Mouse (Mus musculus): ENCODE data around the gene Fam216a.
A peak's percentile ranks its signal among the peaks of the same experiment; 100 is the strongest.
"Not testable (repeated sequence)": the region's sequence is repeated elsewhere in the genome, so short reads cannot be mapped to it uniquely, and the experiment has no call there.

Fam216a gene

DNA sequence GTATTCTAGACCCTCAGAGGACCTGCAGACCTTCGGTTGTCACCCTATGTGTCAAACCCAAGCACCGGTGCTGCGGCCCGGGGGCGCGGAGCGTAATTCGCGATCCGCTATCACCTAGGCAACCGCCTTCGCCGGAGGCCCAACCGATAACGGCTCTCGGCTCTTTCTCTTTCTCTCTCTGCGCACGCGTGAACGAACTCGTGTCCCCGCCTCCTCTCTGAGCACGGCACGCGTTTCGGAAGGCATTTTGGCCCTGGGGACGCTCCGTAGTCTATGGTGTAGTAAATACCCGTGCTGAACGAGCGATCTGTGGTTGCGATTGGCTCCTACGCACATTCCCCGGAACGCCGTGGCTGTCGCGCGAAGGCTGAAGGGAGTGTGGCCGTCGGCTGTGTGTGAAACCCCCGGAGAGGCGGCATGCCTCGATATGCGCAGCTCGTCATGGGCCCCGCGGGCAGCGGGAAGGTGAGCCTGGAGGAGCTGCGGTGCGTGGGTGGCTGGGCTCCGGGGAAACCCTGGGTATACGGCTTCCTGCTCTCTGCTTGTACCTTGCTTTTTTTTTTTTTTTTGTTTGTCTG is at the start of gene Fam216a:
Gene Fam216a (minus strand): TSS at position 173 of the 578 bp plus-strand sequence.
- DNase-seq = peak; percentile 97 to 99

DNA sequence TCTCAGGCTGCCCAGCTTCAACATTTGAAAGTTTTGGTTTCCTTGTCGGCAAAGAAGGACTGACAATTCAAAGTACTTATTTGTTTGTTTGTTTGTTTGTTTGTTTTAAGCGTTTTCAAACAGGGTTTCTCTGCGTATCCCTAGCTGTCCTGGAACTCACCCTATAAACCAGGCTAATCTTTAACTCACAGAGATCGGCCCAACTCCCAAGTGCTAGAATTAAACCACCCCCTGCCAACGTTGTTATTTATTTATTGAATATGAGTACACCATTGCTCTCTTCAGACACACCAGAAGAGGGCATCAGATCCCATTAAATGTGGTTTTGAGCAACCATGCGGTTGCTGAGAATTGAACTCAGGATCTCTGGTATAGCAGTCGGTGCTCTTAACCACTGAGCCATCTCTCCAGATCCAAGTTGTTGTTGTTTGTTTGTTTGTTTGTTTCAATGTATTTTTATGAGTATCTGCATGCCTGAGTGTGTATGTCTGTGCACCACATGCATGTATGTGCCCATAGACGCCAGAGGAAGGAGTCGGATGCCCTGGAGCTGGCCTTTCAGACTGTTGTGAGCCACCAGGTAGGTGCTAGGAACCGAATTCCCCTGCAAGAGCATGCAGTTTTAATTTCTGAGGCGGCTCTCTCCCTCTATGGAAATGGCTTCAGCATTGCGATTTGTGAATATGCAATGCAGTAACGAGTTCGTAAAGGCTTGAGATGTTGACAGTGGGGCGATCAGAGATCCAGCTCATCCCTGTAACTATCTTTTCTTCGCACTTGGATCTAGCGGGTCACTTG is 49.3 kb upstream of the Fam216a start, which contains the start of gene Anapc7:
Gene Anapc7 (plus strand): TSS at position 423 of the 798 bp plus-strand sequence.
- DNase-seq = no peak

DNA sequence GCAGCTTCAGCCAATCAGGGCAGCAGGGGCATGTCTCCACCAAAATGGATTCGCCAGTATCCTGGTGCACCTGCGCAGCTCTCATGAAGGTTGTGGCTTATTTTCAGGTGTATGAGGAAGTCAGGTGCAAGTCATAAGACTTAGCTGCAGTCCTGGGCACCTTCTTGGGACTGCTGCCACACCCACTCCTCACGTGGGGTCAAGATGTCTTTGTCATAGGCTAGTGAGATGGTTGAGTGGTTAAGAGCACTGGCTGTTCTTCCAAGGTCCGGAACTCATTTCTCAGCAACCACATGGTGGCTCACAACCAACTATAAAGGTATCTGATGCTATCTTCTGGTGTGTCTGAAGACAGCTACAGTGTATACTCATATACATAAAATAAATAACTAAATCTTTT is 48.5 kb upstream of the Fam216a start:
- DNase-seq = not testable (repeated sequence)

DNA sequence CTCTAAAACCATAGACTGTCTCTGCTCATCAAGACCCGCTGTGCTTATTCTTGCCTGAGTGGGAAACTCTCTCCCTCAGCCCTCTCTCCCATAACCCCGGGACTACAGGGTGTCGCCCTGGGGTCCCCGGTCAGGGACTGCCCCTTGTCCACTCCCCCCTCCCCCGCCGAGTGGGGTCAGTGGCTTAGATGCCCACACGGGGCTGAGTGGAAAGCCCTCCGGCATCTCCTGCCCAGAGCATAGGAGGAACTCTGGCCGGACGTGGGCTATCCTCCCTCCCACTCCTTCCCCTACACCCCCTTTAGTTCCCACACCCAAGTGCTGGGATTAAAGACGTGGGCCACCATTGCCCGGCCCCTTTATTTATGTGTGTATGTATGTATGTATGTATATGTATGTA is 43.3 kb upstream of the Fam216a start:
- no peak for DNase-seq

DNA sequence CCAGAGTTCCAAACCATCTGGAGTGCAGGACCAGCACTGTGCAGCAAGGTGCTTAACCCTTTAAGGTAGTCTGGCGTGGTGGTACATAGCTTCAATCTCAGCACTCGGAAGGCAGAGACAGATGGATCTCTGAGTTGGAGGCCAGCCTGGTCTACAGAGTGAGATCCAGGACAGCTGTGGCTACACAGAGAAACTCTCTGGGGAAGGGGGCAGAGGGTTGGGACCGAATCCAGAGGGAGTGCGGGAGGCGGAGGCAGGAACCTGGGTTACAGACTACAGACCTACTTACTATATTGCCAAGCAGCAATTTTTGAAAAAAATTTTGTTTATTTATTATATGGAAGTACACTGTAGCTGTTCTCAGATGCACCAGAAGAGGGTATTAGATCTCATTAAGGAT is 42.2 kb upstream of the Fam216a start:
- no peak for DNase-seq

DNA sequence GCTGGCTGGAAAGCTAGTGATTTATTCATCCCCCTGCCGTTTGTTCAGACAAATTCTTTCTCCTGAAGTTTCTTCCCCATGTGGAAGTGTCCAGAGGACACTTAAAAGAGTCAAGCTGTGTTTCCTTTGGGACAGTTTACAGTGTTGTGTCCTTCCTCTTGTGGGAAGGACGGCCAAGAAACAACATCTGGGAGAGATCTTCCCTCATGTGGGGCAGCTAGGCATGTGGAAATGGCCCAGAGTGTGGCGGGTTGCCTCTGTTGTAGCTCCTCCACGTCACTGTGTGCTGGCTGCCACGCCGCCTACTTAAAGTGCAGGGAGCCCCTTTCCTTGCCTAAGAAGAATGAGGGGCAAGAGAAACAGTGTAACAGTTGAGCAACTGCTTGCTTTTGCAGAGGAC is 40.7 kb upstream of the Fam216a start:
- no peak for DNase-seq

DNA sequence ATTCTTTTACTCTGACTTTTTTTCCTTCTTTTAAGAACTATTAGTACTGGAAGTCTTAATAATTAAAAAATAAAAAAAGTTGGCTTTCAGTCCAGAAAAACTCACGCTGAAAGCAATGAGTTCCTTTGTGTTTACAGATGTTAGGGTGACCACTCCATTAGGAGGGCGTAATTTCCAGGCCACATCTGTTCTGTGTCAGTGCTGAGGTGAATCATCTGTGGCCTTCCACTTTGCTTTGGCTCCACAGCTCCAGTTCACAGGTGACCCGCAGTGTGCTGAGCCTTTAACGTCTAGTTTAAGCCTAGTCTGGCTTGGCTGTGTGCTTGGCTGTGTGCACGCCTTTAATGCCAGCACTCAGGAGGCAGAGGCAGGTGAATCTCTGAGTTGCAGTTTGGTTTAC is 39.7 kb upstream of the Fam216a start:
- DNase-seq = no peak

DNA sequence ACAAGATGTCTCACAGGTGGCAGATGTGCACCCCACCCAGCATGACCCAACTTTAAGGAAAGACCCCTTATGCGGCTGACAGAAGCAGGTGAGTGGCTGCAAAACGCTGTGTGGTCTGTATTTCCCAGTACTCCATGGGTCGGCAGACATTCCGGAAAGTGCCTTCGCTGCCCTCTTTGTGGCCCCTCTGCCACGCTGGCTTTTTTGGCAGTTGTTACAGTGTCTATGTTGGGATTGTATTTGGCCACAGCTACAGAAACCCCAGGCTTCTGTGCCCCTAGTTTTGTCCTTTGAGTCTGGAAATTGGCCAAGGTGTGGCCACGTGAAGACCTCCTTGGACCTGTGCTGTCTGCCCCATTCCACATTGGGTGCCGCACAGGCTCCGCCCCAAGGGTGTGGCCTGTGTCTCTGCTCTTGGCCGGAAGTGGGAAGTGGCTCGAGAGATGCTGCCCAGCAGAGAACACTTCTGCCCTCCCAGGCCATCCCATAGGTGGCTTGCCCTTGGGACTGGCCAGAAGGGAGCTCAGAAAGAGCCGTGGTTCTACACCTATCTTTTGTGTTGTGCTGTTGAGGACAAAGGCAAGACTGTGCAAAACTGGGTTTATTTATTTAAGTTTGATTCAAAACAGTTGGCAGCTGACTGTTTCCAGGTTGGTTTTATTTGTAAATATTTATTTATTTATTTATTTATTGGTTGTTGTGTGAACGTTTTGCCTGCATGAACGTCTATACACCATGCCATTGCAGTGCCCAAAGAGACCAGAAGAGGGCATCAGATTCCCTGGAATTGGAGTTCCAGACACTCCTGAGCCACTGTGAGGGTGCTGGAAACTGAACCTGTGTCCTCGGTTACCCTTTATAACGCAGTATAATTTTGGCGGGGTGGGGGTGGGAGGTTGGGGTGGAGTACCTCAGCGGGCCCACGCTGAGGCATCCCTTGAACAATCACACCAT is 37.8 kb upstream of the Fam216a start:
- DNase-seq = no peak

DNA sequence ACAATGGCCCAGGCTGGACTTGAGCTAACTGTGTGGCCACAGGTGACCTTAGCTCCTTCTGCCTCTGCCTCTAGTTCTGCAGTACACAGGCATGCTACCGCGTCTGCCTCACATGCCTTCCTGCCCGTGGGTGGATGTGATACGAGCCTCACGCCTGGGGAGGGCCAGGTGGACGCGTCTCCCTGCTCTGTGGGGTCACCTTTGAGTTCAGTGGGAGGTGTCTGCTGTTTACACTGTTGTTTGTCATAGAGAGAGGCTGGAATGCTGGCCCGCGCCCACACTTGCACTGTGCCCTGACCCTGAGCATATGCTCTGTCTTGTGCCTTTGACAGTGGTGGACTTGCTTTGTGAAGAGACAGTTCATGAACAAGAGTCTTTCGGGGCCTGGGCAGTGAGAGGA is 33.4 kb upstream of the Fam216a start:
- DNase-seq = no peak

DNA sequence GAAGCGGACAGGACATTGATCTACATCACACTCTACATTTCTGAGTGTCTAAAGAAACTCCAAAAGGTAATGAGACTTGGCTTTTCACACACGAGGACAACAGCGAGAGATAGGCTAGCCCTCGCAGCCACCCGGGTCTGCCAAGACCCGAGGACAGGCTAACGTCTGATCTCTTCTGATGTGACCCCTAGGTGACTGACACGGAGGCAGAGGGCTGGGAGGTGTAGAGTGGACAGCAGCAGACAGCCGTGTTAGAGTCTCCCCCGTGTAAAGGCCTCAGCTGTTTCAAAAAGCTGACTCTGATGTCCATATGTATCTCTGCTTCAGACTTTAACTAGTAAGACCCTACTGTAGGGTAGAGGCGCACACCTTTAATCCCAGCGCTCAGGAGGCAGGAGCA is 31.2 kb upstream of the Fam216a start:
- no peak for DNase-seq

DNA sequence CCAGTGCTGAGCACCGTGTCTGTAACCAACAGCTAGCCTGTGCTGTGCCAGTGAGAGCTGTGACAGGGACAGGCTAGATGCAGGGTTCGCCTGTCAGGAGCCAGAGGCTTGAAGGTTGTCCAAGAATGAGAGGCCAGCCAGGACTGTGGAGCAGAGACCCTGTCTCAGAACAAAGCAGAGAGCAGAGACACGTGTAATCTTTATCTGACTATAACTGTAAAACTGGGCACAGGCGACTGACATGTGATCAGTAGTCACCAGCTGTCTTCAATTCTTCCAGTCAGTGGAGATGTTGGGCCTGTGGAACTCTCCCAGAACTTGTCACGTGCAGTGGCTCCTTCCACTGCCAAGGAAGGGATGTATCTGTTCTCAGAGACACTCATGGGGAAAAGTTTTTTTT is 30.6 kb upstream of the Fam216a start:
- no peak for DNase-seq

DNA sequence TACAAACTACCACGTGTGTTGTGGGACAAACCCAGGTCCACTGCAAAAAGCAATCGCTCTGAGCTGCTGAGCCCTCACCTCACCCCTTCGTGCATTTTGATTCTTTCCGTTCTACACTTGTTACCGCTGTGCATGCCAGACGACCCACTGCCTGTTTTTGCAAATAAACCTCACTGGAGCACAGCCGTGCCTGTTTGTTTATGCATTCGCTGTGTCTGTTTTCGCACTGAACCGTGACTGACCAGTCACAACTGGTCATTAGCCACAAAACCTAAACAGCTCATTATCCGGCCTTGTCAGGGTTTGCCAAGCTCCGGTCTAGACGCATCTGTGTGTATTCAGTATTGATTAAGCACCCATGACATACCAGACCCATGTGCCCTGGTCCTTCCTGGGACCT is 30.0 kb upstream of the Fam216a start:
- DNase-seq = no peak

DNA sequence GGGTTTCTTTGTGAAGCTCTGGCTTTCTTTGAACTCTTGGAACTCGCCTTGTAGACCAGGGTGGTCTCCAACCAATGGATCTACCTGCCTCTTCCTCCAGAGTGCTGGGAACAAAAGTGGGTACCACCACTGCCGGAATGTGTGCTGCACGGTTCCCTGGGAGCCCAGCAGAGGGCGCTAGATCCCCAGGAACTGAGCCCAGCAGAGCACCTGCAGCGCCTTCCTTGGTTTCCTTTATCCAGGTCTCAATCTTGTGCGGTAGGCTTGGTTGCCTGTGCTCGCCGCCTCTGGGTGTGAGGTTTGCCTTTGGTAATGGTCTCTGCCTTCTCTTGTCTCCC is 29.1 kb upstream of the Fam216a start:
- DNase-seq = peak in 1 of 2 experiments; percentile 60

DNA sequence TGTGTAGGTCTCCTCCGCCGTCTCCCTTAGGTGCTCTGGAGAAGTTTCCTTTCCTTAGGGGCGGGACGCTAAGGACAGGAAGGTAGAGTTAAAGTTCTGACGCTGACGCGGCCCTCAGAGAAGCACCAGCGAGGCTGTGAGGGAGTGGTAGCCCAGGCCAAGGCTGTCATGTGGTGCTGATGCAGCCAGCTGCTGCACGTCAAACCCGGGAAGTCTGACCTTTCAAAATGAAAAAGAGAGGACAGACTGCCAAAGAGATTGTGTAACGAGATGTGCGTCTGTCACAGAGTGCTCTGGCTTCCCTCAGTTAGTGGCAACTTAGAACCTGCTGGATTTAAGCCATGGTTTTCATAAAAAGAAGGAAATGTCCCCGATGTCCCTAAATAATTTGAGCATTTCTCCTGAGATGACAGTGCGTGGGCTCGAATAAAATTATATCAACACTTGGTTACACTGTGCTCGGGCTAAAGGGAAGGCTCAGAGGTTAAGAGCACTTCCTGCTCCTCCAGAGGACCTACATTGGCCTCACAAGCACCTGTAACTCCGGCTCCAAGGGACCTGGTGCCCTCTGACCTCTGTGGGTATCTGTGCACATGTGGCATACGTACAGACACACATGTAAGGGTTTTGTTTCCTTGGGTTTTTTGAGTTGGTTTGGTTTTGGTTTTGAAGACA is 28.6 kb upstream of the Fam216a start:
- DNase-seq = no peak

DNA sequence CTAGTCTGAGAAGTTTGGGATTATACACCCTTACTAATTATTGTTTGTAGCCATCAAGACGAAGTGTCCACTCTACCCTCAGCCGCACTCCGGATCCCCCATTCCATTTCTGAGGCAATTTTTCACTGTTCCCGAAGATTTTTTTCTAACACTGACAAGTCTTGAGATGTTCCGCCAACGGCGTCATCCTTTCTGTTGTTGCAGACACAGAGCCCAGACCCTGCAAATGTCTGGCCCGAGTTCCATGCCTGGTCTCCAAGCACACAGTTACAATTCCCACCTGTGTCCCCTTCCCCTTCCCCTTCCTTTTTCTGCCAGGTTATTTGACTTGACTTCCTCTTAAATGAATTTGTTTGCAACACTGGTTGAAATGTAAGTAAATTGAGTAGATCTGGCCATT is 27.7 kb upstream of the Fam216a start:
- no peak for DNase-seq

DNA sequence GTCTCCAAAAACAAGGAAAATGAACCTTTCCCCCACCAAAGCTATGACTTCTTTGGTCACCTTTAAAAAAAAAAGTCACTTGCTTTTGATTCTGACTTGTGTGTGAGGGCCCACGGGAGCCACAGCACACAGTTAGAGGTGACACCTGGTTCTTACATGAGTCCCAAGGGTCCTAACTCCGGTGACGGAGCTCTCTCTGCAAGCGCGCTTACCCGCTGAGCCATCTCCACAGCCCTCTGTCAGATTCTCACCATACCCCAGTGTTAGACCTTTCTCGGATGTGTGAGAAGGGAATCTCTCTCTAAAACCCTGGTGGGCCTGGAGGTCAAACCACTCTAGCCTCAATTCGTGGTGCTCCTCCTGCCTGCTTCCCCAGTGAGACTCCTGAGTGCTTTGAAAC is 25.3 kb upstream of the Fam216a start:
- DNase-seq = no peak

DNA sequence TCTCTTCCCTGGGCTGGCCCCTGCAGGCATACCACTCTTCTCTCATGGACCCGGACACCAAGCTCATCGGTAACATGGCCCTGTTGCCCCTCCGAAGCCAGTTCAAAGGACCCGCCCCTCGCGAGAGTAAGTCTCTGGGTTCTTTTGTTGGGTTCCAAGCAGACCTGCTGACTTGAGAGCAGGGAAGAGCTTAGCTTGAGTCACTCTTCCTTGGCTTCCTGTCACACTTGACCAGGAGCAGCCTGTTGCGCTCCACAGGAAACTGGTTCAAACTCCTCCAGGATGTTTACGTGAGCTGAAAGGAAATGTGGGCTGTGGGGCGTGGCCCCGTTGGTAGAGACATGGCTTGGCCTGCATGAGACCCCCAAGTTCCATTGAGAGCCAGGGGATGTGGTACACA is 24.6 kb upstream of the Fam216a start:
- no peak for DNase-seq

DNA sequence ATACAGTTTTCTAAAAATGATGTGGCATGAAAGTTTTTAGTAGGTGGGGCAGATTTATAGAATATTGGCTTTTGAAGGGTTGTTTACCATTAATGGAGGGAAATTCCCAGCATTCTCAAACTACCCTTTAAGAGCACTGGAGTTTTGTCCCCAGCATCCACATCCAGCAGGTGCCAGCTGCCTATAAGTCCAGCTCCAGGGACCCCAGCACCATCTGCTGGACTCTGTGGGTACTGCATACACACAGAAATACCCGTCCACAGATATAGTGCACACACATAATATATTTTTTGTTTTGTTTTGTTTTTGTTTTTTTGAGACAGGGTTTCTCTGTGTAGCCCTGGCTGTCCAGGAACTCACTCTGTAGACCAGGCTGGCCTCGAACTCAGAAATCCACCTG is 21.7 kb upstream of the Fam216a start:
- DNase-seq = peak; percentile 42 to 80

DNA sequence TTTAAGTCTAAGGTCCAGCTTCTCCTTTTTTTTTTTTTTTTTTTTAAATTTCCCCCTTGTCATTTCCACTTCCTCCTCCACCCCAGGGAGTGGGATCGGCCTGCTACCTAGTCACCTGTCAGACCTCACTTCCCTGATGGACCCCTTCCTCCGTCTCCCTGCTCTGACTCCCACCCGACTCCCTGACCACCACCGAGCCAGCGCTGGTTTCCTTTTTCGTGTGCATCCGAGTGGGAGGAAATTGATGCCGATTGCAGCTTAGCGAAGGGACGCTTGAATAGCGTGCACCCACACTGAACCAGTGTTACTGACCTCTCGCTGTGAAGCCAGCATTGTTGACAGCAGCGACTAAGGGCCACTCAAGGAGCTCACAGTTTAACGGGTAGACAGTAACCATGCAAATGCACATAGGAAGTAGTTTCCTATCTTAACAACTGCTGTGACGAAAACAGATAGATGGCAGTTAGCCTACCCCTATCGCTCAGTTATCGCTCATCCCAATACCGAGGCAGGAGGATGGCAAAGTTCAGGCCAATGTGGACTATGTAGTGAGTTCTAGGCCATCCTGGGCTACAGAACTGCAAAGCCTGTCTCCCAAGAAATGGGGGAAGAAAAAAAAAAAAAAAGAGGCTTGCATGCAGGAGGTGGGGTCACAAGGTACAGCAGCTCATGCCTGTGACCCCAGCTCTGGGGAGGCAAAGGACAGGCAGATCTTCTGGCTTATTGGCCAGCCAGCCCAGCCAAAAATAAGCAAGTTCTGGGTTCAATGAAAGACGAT is 20.3 kb upstream of the Fam216a start:
- peak; percentile 31 for DNase-seq

DNA sequence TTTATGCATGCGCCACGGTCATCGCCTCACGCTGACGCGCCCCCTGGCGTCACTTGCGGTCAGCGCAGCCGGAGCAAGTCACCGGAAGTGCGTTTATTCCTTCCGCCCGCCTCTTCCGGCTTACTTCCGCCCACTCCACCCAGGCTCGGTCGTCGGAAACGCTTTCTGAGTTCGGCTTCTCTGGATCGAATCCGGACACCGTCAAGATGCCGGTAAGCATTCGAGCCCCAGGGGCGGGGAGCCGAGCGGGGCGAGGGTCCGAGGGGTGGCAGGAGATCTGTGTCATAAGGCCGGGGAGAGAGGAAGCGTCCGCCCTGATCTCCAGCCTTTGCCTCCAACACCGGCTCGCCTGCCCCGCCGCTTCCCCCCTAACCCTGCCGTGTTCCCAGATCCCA is 19.6 kb upstream of the Fam216a start, which contains the start of gene Arpc3:
Gene Arpc3 (plus strand): TSS at position 93 of the 395 bp plus-strand sequence.
- DNase-seq = peak; percentile 83 to 91

DNA sequence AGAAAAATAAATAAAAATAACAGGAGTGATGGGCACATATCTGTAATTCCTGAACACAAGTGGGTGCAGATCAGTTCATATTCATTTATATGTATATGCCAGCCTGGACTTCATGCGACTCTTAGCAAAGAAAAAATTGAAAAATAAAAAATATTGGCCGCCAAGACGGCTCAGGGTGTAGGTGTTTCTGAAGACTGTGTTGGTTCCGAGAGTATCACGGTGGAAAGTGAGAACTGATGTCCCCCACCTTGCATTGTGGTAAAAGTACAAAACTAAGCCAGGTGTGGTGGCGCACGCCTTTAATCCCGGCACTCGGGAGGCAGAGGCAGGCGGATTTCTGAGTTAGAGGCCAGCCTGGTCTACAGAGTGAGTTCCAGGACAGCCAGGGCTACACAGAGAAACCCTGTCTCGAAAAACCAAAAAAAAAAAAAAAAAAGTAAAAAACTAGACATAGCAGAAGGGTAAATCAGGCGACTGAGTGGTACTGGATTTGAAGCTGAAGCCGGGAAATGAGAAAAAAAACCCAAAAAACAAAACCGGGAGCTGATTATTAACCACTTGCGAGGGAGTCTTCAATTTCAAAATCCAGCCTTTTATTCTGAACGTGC is 19.1 kb upstream of the Fam216a start:
- no peak for DNase-seq

DNA sequence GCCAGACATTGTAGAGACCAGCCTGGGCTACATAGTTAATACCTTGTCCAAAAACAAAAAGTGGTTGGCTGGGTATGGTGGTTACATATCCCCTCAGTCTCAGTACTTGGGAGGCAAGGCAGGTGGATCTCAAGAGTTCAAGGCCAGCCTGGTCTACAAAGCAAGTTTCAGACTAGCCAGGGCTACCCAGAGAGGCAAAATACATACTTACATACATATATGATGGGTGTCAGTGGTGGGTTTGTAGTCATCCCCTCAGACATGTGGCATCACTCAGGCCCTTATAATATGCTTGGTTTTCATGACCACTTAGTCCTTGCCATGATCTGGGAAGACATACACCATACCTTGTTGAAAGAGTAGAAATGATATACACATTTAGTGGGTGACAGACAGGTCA is 18.5 kb upstream of the Fam216a start:
- DNase-seq = no peak
